Mouse (Mus musculus) cerebellum, adult (tissue): Measurements from ENCODE around the gene Cep126.

Source experiments
- ATAC-seq: cut with Nextera tagmentation; 2 replicates; pipeline ENCODE4 v1.9.2; 2017; ENCODE audit warnings: mild to moderate bottlenecking, moderate library complexity, mixed read lengths; ENCODE audit not compliant: insufficient number of reproducible peaks, low FRiP score, low TSS enrichment

The Cep126 gene

GRCm38 (mm10) chr9:8134117-8134574 is at the start of gene Cep126:
TSS of gene Cep126 (minus strand) at chr9:8134294.
- ATAC-seq: peak; percentile 94

GRCm38 (mm10) chr9:8179554-8179953 is 45.5 kb upstream of the Cep126 start:
- ATAC-seq: no peak

- ATAC-seq: no peak
Measured at GRCm38 (mm10) chr9:8177099-8177498, 43.0 kb upstream of the Cep126 start.

- no peak for ATAC-seq
Measured at GRCm38 (mm10) chr9:8157011-8157410, 22.9 kb upstream of the Cep126 start.

GRCm38 (mm10) chr9:8139501-8139900 is 5.4 kb upstream of the Cep126 start:
- no peak for ATAC-seq

- ATAC-seq: 0 out of 2 replicates have a peak, but pooled peaks have one; percentile 12
Measured at GRCm38 (mm10) chr9:8133586-8134115, 443 bp downstream of the Cep126 start.

GRCm38 (mm10) chr9:8123495-8123894 is 10.6 kb downstream of the Cep126 start:
- ATAC-seq: no peak

GRCm38 (mm10) chr9:8114516-8114915 is 19.6 kb downstream of the Cep126 start:
- no peak for ATAC-seq

GRCm38 (mm10) chr9:8103050-8103449 is 31.0 kb downstream of the Cep126 start:
- ATAC-seq: no peak

GRCm38 (mm10) chr9:8100962-8101361 is 33.1 kb downstream of the Cep126 start:
- ATAC-seq: no peak

- ATAC-seq: no peak
Measured at GRCm38 (mm10) chr9:8078882-8079281, 55.2 kb downstream of the Cep126 start.

GRCm38 (mm10) chr9:8074345-8074744 is 59.7 kb downstream of the Cep126 start:
- no peak for ATAC-seq

- no peak for ATAC-seq
Measured at GRCm38 (mm10) chr9:8073203-8073755, 60.8 kb downstream of the Cep126 start.

- no peak for ATAC-seq
Measured at GRCm38 (mm10) chr9:8059636-8060035, 74.5 kb downstream of the Cep126 start.

GRCm38 (mm10) chr9:8054831-8055230 is 79.3 kb downstream of the Cep126 start:
- no peak for ATAC-seq

GRCm38 (mm10) chr9:8043044-8043387 is 91.1 kb downstream of the Cep126 start:
- peak; percentile 27 for ATAC-seq

- peak; percentile 98 for ATAC-seq
Measured at GRCm38 (mm10) chr9:8042338-8043043, 91.6 kb downstream of the Cep126 start, which contains the start of gene Cfap300. TSS of gene Cfap300 (minus strand) at chr9:8042823.

- no peak for ATAC-seq
Measured at GRCm38 (mm10) chr9:8035546-8035945, 98.5 kb downstream of the Cep126 start.

- no peak for ATAC-seq
Measured at GRCm38 (mm10) chr9:8035091-8035490, 99.0 kb downstream of the Cep126 start.

GRCm38 (mm10) chr9:8034143-8034542 is 100.0 kb downstream of the Cep126 start:
- ATAC-seq: no peak

GRCm38 (mm10) chr9:8032847-8033246 is 101.2 kb downstream of the Cep126 start:
- no peak for ATAC-seq
